Mouse (Mus musculus) adrenal gland, postnatal 36 days (tissue): ENCODE measurements around the gene 4932438A13Rik. TPM values are rescaled to one million over a fixed set of nuclear protein-coding genes. Genes with fewer than 3 reads are reported as not detected.

Experiments
- DNase-seq, 2 experiments: peaks; one replicate each; pipeline ENCODE4 v3.0.0; 2021; ENCODE audit warnings: mixed read lengths in 1 of 2
- long read RNA-seq, 2 experiments: library from polyadenylated mRNA; stranded (forward); transcript quantifications; one replicate each; pipeline ENCODE4 v2.0.0; 2021; ENCODE audit warnings: borderline sequencing depth in 2 of 2
- total RNA-seq, 2 experiments: library from RNA; stranded (reverse); gene quantifications; 2 replicates each; pipeline ENCODE4 v1.2.3; 2021

4932438A13Rik gene
- total RNA-seq: 10 to 100 TPM; 49.0 to 53.7 TPM
- long read RNA-seq, experiment 1, partial matches to known transcripts: 0 of 1 reads
- long read RNA-seq, experiment 1, other reads (novel, unspliced or antisense): 1 of 1 reads
- long read RNA-seq, experiment 2, partial matches to known transcripts: 0 of 1 reads
- long read RNA-seq, experiment 2, other reads (novel, unspliced or antisense): 1 of 1 reads

GRCm38 (mm10) chr3:36862721-36863275 is at the start of gene 4932438A13Rik:
Gene 4932438A13Rik, plus strand, starts transcription at chr3:36863104.
- DNase-seq: peak; percentile 99

DNA sequence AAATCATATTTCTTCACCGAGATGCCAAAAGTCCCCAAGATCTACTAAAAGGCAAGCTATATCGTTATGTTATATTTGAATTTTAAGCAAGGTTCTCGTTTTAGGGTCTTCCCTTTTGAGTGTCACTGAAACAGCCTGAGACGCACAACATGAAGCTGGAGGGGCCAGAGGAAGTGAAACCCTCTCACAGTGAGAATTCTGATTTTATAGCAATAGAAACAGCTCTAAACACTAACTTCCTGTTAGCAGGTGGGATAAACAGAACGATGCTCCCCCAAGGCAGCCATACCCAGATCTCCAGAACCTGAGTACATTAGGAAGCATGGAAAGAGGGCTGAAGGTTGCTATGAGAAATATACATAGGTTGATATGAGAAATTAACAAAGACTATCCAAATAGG is 46.3 kb upstream of the 4932438A13Rik start:
- DNase-seq: no peak

DNA sequence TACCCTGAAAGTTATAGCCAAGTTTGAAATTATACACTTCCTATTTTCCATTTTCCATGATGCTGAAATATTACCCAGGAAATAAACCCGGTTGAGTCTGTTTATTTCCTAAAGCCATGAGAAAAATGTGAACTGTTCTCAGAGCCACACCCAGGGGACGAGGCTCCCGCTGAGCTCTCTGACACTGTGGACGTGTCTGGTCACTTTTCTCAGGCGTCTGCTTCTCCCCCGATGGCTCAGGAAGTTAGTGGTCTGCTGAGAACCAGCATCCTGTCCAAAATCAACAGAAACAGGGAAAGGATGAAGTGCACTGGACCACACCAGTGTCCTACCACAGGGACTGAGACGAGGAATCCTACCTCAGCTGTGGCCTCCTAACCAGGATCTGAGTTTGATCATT is 43.5 kb upstream of the 4932438A13Rik start:
- DNase-seq: peak in 1 of 2 experiments; percentile 12

DNA sequence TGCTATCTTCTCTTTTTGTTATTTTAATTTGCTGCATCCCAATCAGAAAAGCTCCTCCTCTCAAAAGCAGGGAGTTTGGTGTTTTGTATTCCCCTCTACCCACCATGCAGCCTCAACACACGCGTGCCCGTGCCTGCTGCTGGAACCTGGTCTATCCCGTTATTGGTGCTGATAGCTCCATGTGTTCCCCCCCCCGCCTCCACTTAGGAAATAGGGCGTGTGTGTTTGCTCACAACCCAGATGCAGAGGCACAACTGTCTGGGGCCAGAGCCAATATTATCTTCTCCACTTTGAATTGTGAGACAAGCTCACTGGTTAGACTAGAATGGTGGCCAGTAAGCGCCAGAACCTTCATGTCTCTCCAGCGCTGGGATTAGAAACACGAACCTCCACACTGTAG is 41.9 kb upstream of the 4932438A13Rik start:
- DNase-seq: no peak

GRCm38 (mm10) chr3:36825098-36825497 is 37.8 kb upstream of the 4932438A13Rik start:
- DNase-seq: no peak

DNA sequence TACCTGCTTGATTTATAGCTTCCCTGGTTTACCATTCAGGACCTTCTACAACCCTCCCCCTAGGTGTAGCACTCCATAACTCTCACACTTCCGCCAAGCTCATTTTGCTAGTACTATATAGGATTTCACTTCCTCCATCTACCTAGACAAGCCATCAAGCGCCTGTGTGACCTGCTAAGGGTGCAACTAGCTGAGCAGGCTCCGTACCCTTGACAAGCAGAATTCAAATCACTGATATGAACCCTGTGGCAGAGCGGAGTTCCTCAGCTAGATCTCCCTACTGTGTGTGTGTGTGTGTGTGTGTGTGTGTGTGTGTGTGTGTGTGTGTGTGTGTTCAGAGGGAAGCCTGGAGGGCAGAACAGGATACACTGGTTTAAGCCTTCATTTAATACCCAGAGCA is 37.4 kb upstream of the 4932438A13Rik start:
- DNase-seq: no peak

GRCm38 (mm10) chr3:36827274-36828025 is 35.5 kb upstream of the 4932438A13Rik start:
- DNase-seq: no peak

DNA sequence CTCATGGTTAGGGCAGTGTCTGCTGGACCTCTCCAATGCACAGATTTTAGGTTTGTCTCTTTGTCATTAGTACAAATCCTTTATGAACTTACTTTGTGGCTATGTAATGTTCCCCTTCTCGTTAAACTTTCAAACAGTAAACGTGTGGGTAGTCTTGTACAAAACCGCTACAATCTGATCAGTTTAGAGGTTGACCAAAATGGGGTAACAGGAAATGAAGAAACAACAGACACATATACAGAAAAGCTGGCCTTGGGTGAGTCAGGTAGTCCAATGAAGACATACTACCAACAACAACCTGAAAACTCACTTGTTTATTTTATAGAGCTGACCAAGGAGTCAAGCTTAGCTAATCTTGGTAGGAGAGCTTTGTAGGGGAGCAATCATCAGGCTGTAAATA is 32.7 kb upstream of the 4932438A13Rik start:
- DNase-seq: no peak

DNA sequence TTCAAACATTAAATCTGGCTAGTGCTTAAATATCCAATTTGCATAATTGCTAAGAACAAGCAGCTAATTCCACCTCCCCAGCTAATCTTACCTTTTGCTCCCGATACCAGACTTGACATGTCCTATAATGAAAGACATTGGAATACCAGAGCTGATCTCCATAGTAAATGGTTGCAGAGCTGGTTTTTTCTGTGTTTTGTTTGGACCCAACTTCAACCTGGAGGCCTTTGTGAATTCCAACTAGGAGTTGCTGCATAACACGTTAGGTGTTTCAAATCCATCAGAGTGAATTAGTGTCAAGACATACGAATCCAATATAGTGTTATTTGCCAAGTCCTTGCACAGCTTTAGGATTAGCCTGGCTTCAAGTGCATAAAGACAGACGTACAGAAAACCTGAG is 28.5 kb upstream of the 4932438A13Rik start:
- no peak for DNase-seq

DNA sequence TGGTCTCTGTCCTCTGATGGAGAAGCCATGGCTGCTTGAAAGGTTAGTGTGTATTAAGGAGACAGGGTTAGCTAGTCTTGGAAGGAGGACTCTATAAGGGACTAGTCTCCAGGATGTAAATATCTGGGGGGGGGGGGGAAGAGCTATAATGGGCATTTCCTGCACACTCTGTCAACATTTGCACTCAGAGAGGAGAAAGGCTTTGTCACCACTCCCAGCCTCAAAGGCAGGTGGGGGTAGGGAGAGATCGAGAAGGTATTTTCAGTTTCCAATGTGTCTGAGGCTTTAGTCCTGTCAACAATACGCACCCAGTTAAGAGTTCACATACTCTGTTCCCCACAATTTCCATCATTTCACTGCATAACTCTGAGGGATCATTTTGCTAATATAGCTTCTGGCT is 28.1 kb upstream of the 4932438A13Rik start:
- DNase-seq: no peak

GRCm38 (mm10) chr3:36835525-36836203 is 27.2 kb upstream of the 4932438A13Rik start:
- DNase-seq: peak; percentile 15 to 29

DNA sequence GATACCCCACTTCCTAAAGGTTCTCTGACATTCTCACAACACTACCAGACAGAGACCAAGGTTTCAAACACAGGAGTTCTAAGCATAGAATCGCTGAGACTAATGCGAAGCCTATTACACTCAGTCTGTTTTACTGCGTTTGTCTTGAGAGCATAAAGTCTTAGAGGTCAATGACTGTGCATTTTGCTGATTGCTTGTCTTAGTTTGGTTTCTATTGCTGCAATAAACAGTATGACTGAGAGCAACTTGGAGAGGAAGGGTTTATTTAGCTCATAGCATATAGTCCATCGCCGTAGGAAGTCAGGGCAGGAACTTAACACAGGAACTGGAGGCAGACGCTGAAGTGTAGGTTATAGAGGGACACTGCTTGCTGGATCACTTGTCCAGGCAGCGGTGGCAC is 26.1 kb upstream of the 4932438A13Rik start:
- DNase-seq: no peak

DNA sequence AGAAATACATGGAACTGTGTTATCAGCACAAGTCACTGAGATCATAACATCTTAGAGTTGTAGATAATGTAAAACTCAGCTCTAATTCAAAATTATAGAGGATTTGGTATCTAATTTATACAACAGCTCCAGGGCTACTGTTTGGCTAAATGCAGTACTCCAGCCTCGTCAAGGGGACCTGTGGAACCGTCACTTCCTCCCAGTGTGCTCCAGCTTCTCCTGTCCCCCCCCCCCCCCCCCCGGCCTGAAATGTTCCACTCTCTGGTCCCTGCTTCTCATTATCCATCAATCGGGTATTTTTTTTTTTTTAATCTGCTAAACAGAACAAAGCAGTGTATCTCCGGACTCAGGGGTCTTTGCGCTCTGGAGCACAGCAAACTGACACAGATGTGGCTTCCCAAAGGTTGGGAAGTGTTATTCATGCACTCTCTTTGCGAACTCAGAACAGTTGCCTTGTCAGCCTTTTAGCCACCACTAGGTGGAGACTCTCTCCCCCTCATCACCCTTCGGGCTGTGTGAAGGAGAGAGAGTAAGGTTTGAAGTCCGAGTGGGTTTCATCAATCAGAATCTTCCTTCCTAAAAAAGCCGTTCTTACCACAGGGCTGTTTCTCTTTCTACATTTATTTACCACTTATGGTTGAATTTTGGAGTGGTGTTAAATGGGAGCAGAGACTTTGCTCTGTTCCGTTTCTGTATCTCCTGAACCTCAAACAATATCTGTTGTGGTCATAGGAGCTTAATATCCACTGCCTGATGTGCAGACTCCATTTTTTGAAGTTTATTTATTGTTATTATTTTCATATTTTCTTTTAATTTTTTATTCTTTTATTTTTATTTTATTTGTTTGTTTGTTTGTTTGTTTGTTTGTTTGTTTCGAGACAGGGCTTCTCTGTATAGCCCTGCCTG is 22.0 kb upstream of the 4932438A13Rik start:
- peak; percentile 54 to 70 for DNase-seq

DNA sequence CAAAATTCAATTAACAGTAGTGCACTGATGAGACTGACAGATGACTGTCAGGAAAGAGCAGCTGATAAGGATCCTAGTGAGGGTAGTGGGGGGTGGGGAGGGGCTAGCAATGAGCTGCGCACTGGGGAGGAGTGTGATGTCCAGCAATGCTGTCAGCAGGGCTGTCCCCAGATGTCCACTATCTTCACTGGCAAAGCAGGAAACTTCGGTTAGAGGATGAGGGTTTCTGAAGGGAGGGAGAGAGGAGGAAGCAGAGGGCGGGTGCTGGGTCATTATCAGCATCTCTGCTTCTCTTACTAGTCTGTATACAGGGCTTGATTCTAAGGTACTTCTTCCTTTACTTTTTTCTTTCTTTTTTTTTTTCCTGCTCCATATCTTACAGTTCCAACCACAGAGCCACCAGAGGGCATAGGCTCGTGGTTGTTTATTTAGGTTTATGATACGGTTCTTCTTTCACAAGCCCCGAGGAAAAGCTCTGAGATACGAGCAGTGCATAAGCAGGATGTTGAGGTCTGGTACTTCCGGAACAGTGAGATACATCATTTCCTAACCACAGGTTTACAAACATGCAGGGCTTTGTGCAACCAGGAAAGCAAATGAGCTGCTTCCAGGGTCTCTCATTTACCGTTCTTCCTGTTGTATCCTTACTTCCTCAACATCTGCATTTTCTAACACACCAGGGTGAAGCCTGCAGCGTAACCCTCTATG is 9.0 kb upstream of the 4932438A13Rik start:
- DNase-seq: no peak

- DNase-seq: no peak
Observed at GRCm38 (mm10) chr3:36861411-36862410, 1.2 kb upstream of the 4932438A13Rik start.

GRCm38 (mm10) chr3:36863427-36863826 is 523 bp downstream of the 4932438A13Rik start:
- peak in 1 of 2 experiments; percentile 10 for DNase-seq

DNA sequence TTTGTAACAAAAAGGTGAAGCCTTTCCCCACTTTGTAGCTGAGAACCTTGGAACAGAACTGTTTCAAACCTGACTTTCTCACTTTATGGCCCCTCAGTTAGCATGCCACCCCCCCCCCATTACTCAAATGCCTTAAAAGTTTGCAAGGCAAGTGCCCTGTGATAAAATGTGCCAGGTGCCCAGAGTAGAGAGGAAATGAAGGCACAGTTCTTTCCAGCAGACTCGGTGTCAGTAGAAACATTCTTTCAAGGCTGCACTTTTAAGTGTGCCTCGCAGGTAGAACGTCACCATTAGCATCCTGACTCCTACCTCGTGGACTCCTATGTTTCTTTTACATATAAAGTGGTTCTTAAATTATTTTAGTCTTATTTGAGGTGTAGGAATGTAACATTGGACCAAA is 977 bp downstream of the 4932438A13Rik start:
- DNase-seq: no peak

GRCm38 (mm10) chr3:36864466-36864865 is 1.6 kb downstream of the 4932438A13Rik start:
- DNase-seq: no peak

GRCm38 (mm10) chr3:36905372-36905771 is 42.5 kb downstream of the 4932438A13Rik start:
- no peak for DNase-seq

GRCm38 (mm10) chr3:36917832-36918231 is 54.9 kb downstream of the 4932438A13Rik start:
- no peak for DNase-seq
